Mouse (Mus musculus): ENCODE measurements at regions not wholly inside any gene's neighbourhood (a gene's known extent, or its start where the extent isn't known, plus 50 kb on each side); places are given as distances from the start of the nearest gene placed in this dataset.

GRCm38 (mm10) chr8:49030255-49030654 lies 186.5 kb upstream of the Tenm3 start:
- no peak for TF ChIP-seq ZC3H11A (IDR thresholded peaks at IDR 0.05; ENCODE audit: borderline replicate concordance, low read depth, low read length)
- TF ChIP-seq CHD2 (IDR thresholded peaks at IDR 0.05; ENCODE audit: low read depth, low read length), result no peak
- TF ChIP-seq HCFC1 (IDR thresholded peaks at IDR 0.05; ENCODE audit: borderline replicate concordance, insufficient read depth, low read length), result no peak
- no peak for TF ChIP-seq ZNF384 (IDR thresholded peaks at IDR 0.05; ENCODE audit: low read depth, low read length)
